Mouse (Mus musculus): Measurements from ENCODE around the gene Il1r1. TPM values are rescaled to one million over a fixed set of nuclear protein-coding genes. Genes with fewer than 3 reads are reported as not detected.

The Il1r1 gene
- polyA plus RNA-seq, 1 experiment, result 0.49 TPM

GRCm38 (mm10) chr1:40242717-40243116, 17.8 kb downstream of the Il1r1 start:
- no peaks in the 10 kb centered on the region for H3K4me1 ChIP-seq (ENCODE audit: control insufficient read depth, insufficient read depth, low read length)
- TF ChIP-seq CTCF (IDR thresholded peaks at IDR 0.05; ENCODE audit: low read depth, low read length) (no peak), POLR2A (IDR thresholded peaks at IDR 0.05; ENCODE audit: insufficient read depth, low read length) (no peak)
- H3K27me3 ChIP-seq (ENCODE audit: control insufficient read depth, insufficient read depth, low read length, poor library complexity, severe bottlenecking), result no peaks in the 10 kb centered on the region; the same call in 1 of the 2 replicates
- no peak overlapping the region for H3K4me3 ChIP-seq (ENCODE audit: low read depth, low read length)
- H3K27ac ChIP-seq (ENCODE audit: insufficient read depth, low read length), result no peak overlapping the region
- 0 out of 2 replicates have a peak, but pooled peaks cover 7% of the 10 kb centered on the region for H3K9me3 ChIP-seq (replicated peaks; ENCODE audit: control insufficient read depth, insufficient read depth, low read length, poor library complexity, severe bottlenecking)
- no peak overlapping the region for H3K9ac ChIP-seq (ENCODE audit: low read depth, poor library complexity, severe bottlenecking)
- H3K36me3 ChIP-seq (ENCODE audit: control insufficient read depth, insufficient read depth, low read length, poor library complexity, severe bottlenecking), result no peaks in the 10 kb centered on the region

DNA sequence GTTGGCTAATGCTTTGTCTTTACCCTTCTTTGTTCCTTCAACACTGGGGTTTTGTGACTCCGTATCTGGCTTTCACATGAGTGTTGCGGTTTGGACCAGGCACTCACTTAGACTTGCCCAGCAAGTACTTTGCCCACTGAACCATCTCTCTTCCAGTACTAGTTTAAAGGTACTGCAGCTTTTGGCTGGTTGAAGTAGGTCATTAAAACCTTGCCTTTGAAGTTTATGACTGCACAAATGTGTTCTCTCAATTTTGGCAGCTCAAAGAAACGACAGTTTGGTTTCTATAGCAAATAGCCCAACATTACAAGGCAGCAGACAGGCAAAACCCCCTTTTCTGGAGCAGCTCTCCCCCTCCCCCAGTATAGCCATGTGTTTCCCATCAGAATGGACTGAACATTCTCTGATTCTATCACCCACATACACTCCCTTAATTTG, 18.7 kb downstream of the Il1r1 start:
- Histone ChIP-seq H3K9ac (ENCODE audit: low read depth, poor library complexity, severe bottlenecking) (no peak overlapping the region), H3K4me3 (ENCODE audit: low read depth, low read length) (no peak overlapping the region), H3K4me1 (ENCODE audit: control insufficient read depth, insufficient read depth, low read length) (no peaks in the 10 kb centered on the region), H3K9me3 (replicated peaks; ENCODE audit: control insufficient read depth, insufficient read depth, low read length, poor library complexity, severe bottlenecking) (0 out of 2 replicates have a peak, but pooled peaks cover 7% of the 10 kb centered on the region), H3K27ac (ENCODE audit: insufficient read depth, low read length) (no peak overlapping the region), H3K27me3 (ENCODE audit: control insufficient read depth, insufficient read depth, low read length, poor library complexity, severe bottlenecking) (no peaks in the 10 kb centered on the region; the same call in 1 of the 2 replicates), H3K36me3 (ENCODE audit: control insufficient read depth, insufficient read depth, low read length, poor library complexity, severe bottlenecking) (no peaks in the 10 kb centered on the region)
- no peak for TF ChIP-seq POLR2A (IDR thresholded peaks at IDR 0.05; ENCODE audit: insufficient read depth, low read length)
- no peak for TF ChIP-seq EP300 (IDR thresholded peaks at IDR 0.05; ENCODE audit: insufficient read depth, low read depth, low read length)
- TF ChIP-seq CTCF (IDR thresholded peaks at IDR 0.05; ENCODE audit: low read depth, low read length), result no peak

DNA sequence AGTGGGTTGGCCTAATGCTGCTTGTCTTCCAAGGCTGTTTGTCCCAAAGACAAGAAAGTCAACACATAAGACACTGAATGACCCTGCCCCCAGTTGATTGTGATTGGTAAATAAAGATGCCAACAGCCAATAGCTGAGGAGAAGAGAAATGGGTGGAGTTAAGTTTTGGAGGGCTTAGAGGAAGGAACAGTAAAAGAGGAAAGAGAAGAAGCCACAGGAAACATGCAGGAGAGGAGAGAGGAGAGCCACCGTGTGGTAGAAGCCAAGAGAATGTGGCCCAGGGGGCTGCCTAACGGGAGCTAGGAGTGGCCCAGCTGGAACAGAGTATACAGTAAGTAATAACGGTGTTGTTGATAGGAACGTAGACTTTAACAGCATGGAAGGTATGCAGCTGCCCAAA, 25.5 kb downstream of the Il1r1 start:
- no peak overlapping the region for H3K9ac ChIP-seq (ENCODE audit: low read depth, poor library complexity, severe bottlenecking)
- no peaks in the 10 kb centered on the region for H3K9me3 ChIP-seq (replicated peaks; ENCODE audit: control insufficient read depth, insufficient read depth, low read length, poor library complexity, severe bottlenecking)
- H3K36me3 ChIP-seq (ENCODE audit: control insufficient read depth, insufficient read depth, low read length, poor library complexity, severe bottlenecking), result no peaks in the 10 kb centered on the region
- no peaks in the 10 kb centered on the region for H3K4me1 ChIP-seq (ENCODE audit: control insufficient read depth, insufficient read depth, low read length)
- H3K27me3 ChIP-seq (ENCODE audit: control insufficient read depth, insufficient read depth, low read length, poor library complexity, severe bottlenecking), result no peaks in the 10 kb centered on the region
- no peak overlapping the region for H3K4me3 ChIP-seq (ENCODE audit: low read depth, low read length)
- H3K27ac ChIP-seq (ENCODE audit: insufficient read depth, low read length), result no peak overlapping the region
- TF ChIP-seq EP300 (IDR thresholded peaks at IDR 0.05; ENCODE audit: insufficient read depth, low read depth, low read length) (no peak), POLR2A (IDR thresholded peaks at IDR 0.05; ENCODE audit: insufficient read depth, low read length) (no peak)

- Histone ChIP-seq H3K9me3 (replicated peaks; ENCODE audit: control insufficient read depth, insufficient read depth, low read length, poor library complexity, severe bottlenecking) (no peaks in the 10 kb centered on the region), H3K27ac (ENCODE audit: insufficient read depth, low read length) (no peak overlapping the region), H3K4me3 (ENCODE audit: low read depth, low read length) (no peak overlapping the region), H3K36me3 (ENCODE audit: control insufficient read depth, insufficient read depth, low read length, poor library complexity, severe bottlenecking) (no peaks in the 10 kb centered on the region), H3K27me3 (ENCODE audit: control insufficient read depth, insufficient read depth, low read length, poor library complexity, severe bottlenecking) (no peaks in the 10 kb centered on the region; the same call in 1 of the 2 replicates), H3K4me1 (ENCODE audit: control insufficient read depth, insufficient read depth, low read length) (no peaks in the 10 kb centered on the region), H3K9ac (ENCODE audit: low read depth, poor library complexity, severe bottlenecking) (no peak overlapping the region)
- TF ChIP-seq POLR2A (IDR thresholded peaks at IDR 0.05; ENCODE audit: insufficient read depth, low read length) (no peak), CTCF (IDR thresholded peaks at IDR 0.05; ENCODE audit: low read depth, low read length) (no peak), EP300 (IDR thresholded peaks at IDR 0.05; ENCODE audit: insufficient read depth, low read depth, low read length) (no peak)
These were observed 27.6 kb downstream of the Il1r1 start for GRCm38 (mm10) chr1:40252507-40252906.

DNA sequence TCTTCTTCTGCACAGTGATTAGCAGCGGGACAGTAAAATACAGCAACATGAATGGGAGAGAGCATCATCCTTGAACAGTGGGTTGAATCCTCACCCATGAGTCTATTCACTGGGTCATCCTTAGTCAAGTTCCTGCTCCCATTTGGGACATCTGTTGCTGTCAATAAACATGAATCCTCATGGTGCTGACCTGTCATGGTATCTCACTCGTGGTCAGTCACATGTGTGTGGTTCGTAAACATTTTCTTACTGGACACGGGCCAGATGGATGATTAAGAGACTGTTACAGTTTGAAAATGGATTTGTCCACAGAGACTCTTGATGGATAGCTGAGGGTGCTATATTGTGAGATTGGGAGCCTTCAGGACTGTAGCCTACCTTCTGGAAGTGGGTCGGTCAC, 29.1 kb downstream of the Il1r1 start:
- H3K36me3 ChIP-seq (ENCODE audit: control insufficient read depth, insufficient read depth, low read length, poor library complexity, severe bottlenecking), result no peaks in the 10 kb centered on the region
- H3K9me3 ChIP-seq (replicated peaks; ENCODE audit: control insufficient read depth, insufficient read depth, low read length, poor library complexity, severe bottlenecking), result no peaks in the 10 kb centered on the region
- H3K9ac ChIP-seq (ENCODE audit: low read depth, poor library complexity, severe bottlenecking), result no peak overlapping the region
- TF ChIP-seq CTCF (IDR thresholded peaks at IDR 0.05; ENCODE audit: low read depth, low read length), result no peak
- no peak for TF ChIP-seq EP300 (IDR thresholded peaks at IDR 0.05; ENCODE audit: insufficient read depth, low read depth, low read length)
- no peak for TF ChIP-seq POLR2A (IDR thresholded peaks at IDR 0.05; ENCODE audit: insufficient read depth, low read length)
- no peak overlapping the region for H3K4me3 ChIP-seq (ENCODE audit: low read depth, low read length)
- no peak overlapping the region for H3K27ac ChIP-seq (ENCODE audit: insufficient read depth, low read length)
- no peaks in the 10 kb centered on the region for H3K4me1 ChIP-seq (ENCODE audit: control insufficient read depth, insufficient read depth, low read length)
- H3K27me3 ChIP-seq (ENCODE audit: control insufficient read depth, insufficient read depth, low read length, poor library complexity, severe bottlenecking), result no peaks in the 10 kb centered on the region; the same call in 1 of the 2 replicates

DNA sequence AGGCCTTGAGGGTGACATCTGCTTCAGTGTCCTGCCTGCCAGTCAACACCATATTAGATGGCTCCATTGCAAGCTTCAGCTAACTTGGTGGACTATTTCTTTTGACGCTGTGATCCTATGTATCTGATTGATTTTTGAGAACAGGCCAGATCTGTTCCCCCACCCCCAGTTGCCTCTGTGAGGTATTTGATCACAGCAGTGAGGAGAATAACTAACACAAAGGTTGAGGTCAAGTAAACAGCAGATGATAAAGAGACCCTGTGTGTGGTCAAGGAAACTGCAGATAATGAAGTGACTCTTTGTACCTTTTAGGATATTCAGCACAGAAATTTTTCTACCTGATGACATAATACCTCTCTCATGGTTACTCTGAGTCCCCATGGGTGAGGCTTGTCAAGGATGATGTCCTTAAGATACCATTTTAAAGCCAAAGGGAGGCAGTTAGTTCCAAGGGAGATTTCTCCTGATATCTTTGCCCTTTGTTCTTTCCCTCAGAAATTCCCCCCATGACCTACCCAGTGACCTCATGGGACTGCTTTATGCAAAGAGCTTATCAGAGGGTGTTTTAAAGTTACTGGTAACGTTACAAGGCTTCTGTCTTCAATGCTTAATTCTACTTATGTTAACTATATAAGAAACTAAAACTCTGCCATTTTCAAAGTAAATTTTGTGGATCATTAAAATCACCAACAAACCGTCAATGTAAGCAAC, 29.6 kb downstream of the Il1r1 start:
- Histone ChIP-seq H3K9ac (ENCODE audit: low read depth, poor library complexity, severe bottlenecking) (no peak overlapping the region), H3K4me1 (ENCODE audit: control insufficient read depth, insufficient read depth, low read length) (no peaks in the 10 kb centered on the region), H3K36me3 (ENCODE audit: control insufficient read depth, insufficient read depth, low read length, poor library complexity, severe bottlenecking) (no peaks in the 10 kb centered on the region), H3K27ac (ENCODE audit: insufficient read depth, low read length) (no peak overlapping the region), H3K27me3 (ENCODE audit: control insufficient read depth, insufficient read depth, low read length, poor library complexity, severe bottlenecking) (no peaks in the 10 kb centered on the region; the same call in 1 of the 2 replicates), H3K4me3 (ENCODE audit: low read depth, low read length) (no peak overlapping the region), H3K9me3 (replicated peaks; ENCODE audit: control insufficient read depth, insufficient read depth, low read length, poor library complexity, severe bottlenecking) (no peaks in the 10 kb centered on the region)
- TF ChIP-seq POLR2A (IDR thresholded peaks at IDR 0.05; ENCODE audit: insufficient read depth, low read length) (no peak), EP300 (IDR thresholded peaks at IDR 0.05; ENCODE audit: insufficient read depth, low read depth, low read length) (no peak)

Measured in ES-Bruce4 (cell line).